Mouse (Mus musculus) kidney, postnatal 0 days (tissue): ENCODE results near the gene Zfp991. TPM values are rescaled to one million over a fixed set of nuclear protein-coding genes. Genes with fewer than 3 reads are reported as not detected.
"Not testable (repeated sequence)": the region's sequence is repeated elsewhere in the genome, so short reads cannot be mapped to it uniquely, and the experiment has no call there.

Experiments
- ATAC-seq: fragments of 200-750 bp; cut with Nextera tagmentation; replicated peaks from 2 replicates; pipeline ENCODE4 v1.8.0; 2017; ENCODE audit warnings: low read depth, moderate number of reproducible peaks, moderate TSS enrichment, moderate library complexity; ENCODE audit not compliant: low FRiP score
- DNase-seq: peaks from one replicate; pipeline ENCODE4 v3.0.0-alpha.2; 2016; ENCODE audit warnings: low spot score
- H3K27ac ChIP-seq: fragments of 300-500 bp; sonication (generic); 2 replicates; pipeline ENCODE4 v1.5.1; 2014; ENCODE audit warnings: mild to moderate bottlenecking
- H3K27me3 ChIP-seq: fragments of 300-500 bp; sonication (generic); 2 replicates; pipeline ENCODE4 v1.6.1; 2014; ENCODE audit warnings: low read length, mixed read lengths; ENCODE audit not compliant: insufficient read depth
- H3K36me3 ChIP-seq: fragments of 300-500 bp; sonication (generic); 2 replicates; pipeline ENCODE4 v1.6.1; 2014; ENCODE audit warnings: low read length, mixed read lengths; ENCODE audit not compliant: insufficient read depth
- H3K4me1 ChIP-seq: fragments of 300-500 bp; sonication (generic); replicated peaks from 2 replicates; pipeline ENCODE4 v1.6.1; 2014; ENCODE audit warnings: antibody characterized with exemption, low read length, mixed read lengths; ENCODE audit not compliant: insufficient read depth
- H3K4me2 ChIP-seq: fragments of 300-500 bp; sonication (generic); 2 replicates; pipeline ENCODE4 v1.6.1; 2014; ENCODE audit warnings: mild to moderate bottlenecking, low read length, moderate library complexity, mixed read lengths
- H3K4me3 ChIP-seq: fragments of 300-500 bp; sonication (generic); replicated peaks from 2 replicates; pipeline ENCODE4 v1.5.1; 2014; ENCODE audit warnings: low read depth, low read length
- H3K9ac ChIP-seq: fragments of 300-500 bp; sonication (generic); 2 replicates; pipeline ENCODE4 v1.6.1; 2014; ENCODE audit warnings: low read depth, low read length
- H3K9me3 ChIP-seq: fragments of 300-500 bp; sonication (generic); replicated peaks from 2 replicates; pipeline ENCODE4 v1.6.1; 2016; ENCODE audit warnings: low read length, inconsistent platforms, mixed read lengths
- WGBS: fragments of 180-500 bp; shearing (Covaris S2); extraction: QIAGEN DNeasy Blood & Tissue Kit; methylation state at CpG from one replicate; pipeline ENCODE4 v1.1.7; 2014; 5-methylcytosine and 5-hydroxymethylcytosine counted together
- polyA plus RNA-seq: library from polyadenylated mRNA; unstranded; fragments of >200 nt; fragmentation: Nextera tagmentation; extraction: Ambion mirVana; gene quantifications from 2 replicates; pipeline ENCODE4 v1.2.1, GENCODE M21; 2015

Zfp991 gene
- polyA plus RNA-seq, 1 experiment from 2014 or later, result 8.4 TPM

- DNase-seq, H3K36me3 ChIP-seq, H3K9ac ChIP-seq, H3K4me2 ChIP-seq, ATAC-seq, H3K27ac ChIP-seq, H3K4me3 ChIP-seq, H3K27me3 ChIP-seq, H3K9me3 ChIP-seq, H3K4me1 ChIP-seq: not testable (repeated sequence)
- WGBS, result 76% methylated on average over 3 of the region's 3 CpGs
Measured at GRCm38 (mm10) chr4:147230026-147230425, 98.2 kb downstream of the Zfp991 start.

Other genes starting within 250 kb of the Zfp991 start
- not detected in 2 replicates for gene Gm21411, start 222.4 kb upstream of the Zfp991 start, polyA plus RNA-seq
- not detected in 2 replicates for gene Zfp989, start 160.1 kb upstream of the Zfp991 start, polyA plus RNA-seq
- gene Rex2, start 110.2 kb upstream of the Zfp991 start, polyA plus RNA-seq, result not detected in 2 replicates
- gene Zfp988, start 173.6 kb downstream of the Zfp991 start, polyA plus RNA-seq, result 0.24 and 0.25 TPM in 2 replicates
- gene Zfp978, start 229.3 kb downstream of the Zfp991 start, polyA plus RNA-seq, result 0.14 and 0.17 TPM in 2 replicates